Mouse (Mus musculus) kidney, embryonic 16.5 days (tissue): ENCODE data around the gene Gm44511. TPM values are rescaled to one million over a fixed set of nuclear protein-coding genes. Genes with fewer than 3 reads are reported as not detected.
"Not testable (repeated sequence)": the region's sequence is repeated elsewhere in the genome, so short reads cannot be mapped to it uniquely, and the experiment has no call there.

Source experiments
- ATAC-seq: fragments of 200-750 bp; cut with Nextera tagmentation; 2 replicates; pipeline ENCODE4 v1.8.0; 2017; ENCODE audit warnings: moderate TSS enrichment; ENCODE audit not compliant: low FRiP score, low TSS enrichment
- H3K27ac ChIP-seq: fragments of 300-500 bp; sonication (generic); 2 replicates; pipeline ENCODE4 v1.5.1; 2014; ENCODE audit warnings: low read length
- H3K27me3 ChIP-seq: fragments of 300-500 bp; sonication (generic); 2 replicates; pipeline ENCODE4 v1.6.1; 2014; ENCODE audit warnings: low read length, control low read depth, mixed read lengths; ENCODE audit not compliant: insufficient read depth
- H3K36me3 ChIP-seq: fragments of 300-500 bp; sonication (generic); 2 replicates; pipeline ENCODE4 v1.6.1; 2014; ENCODE audit warnings: low read length, control low read depth, mixed read lengths; ENCODE audit not compliant: insufficient read depth
- H3K4me1 ChIP-seq: fragments of 300-500 bp; sonication (generic); 2 replicates; pipeline ENCODE4 v1.6.1; 2014; ENCODE audit warnings: low read length, control low read depth, mixed read lengths; ENCODE audit not compliant: insufficient read depth
- H3K4me2 ChIP-seq: fragments of 300-500 bp; sonication (generic); replicated peaks from 2 replicates; pipeline ENCODE4 v1.6.1; 2014; ENCODE audit warnings: low read depth, low read length
- H3K4me3 ChIP-seq: fragments of 300-500 bp; sonication (generic); 2 replicates; pipeline ENCODE4 v1.5.1; 2014; ENCODE audit warnings: mild to moderate bottlenecking, low read length
- H3K9ac ChIP-seq: fragments of 300-500 bp; sonication (generic); replicated peaks from 2 replicates; pipeline ENCODE4 v1.6.1; 2014; ENCODE audit warnings: low read length
- H3K9me3 ChIP-seq: fragments of 300-500 bp; sonication (generic); 2 replicates; pipeline ENCODE4 v1.6.1; 2016; ENCODE audit warnings: low read length, control low read depth
- WGBS: fragments of 180-500 bp; shearing (Covaris S2); extraction: QIAGEN DNeasy Blood & Tissue Kit; methylation state at CpG from one replicate; pipeline ENCODE4 v1.1.7; 2014; 5-methylcytosine and 5-hydroxymethylcytosine counted together
- polyA plus RNA-seq: library from polyadenylated mRNA; unstranded; fragments of >200 nt; fragmentation: Nextera tagmentation; extraction: Ambion mirVana; gene quantifications from 2 replicates; pipeline ENCODE4 v1.2.1, GENCODE M21; 2015

Gene Gm44511
- polyA plus RNA-seq, 1 experiment from 2014 or later = not detected

DNA sequence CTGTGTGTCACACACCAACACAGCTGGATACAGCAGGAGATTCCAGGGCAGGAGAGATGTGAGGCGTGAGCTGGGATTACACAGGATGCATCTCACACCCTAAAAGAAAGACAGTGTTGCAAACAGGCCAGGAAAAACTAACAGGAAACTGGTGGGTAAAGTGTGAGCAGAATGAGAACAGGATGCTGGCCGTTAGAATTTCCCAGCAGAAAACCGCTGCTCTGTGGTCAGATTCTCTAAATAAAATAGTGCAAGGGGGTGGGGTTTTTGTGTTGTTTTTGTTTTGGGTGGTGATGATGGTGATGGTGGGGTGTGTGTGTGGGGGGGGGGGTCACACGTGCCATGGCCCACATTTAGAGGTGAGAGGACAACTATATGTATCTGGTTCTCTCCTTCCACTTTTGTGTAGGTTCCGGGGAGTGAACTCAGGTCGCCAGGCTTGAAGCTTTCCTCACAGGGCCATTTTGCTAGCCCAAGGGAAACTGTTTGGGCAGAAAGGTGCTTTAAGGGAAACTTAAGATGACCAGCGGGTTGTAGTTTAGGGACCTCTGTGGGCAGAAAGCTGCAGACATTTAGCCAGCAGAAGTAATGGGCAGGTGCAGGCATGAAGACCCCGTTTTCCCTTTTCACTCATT is 29.7 kb downstream of the Gm44511 start:
- Histone ChIP-seq H3K9ac (no peak overlapping the region), H3K4me2 (no peak overlapping the region), H3K4me1 (peaks cover 20% of the 10 kb centered on the region), H3K27ac (no peak overlapping the region), H3K36me3 (no peaks in the 10 kb centered on the region), H3K9me3 (no peaks in the 10 kb centered on the region), H3K27me3 (no peaks in the 10 kb centered on the region), H3K4me3 (no peak overlapping the region)
- WGBS = 75% methylated on average over 8 of the region's 8 CpGs
- ATAC-seq = no peak

DNA sequence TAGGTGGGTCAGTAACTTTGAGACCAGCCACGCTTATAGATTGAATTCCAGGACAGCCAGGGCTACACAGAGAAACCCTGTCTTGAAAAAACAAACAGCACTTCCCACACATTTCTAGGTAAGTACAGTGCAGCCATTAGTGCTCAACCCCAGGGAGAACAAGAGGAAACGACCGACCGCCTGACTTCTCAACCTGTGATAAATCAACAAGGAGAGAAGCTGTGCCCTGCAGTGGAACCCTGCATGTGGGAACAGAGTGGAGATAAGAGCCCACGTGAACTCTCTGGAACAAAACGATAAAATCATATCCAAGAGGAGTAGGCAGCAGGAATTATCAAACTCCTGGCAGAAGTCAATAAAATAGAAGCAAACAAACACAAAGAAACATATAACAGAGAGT is 32.4 kb downstream of the Gm44511 start:
- Histone ChIP-seq H3K27ac (peak overlapping the region; percentile 58; the same call in 1 of the 2 replicates), H3K4me2 (no peak overlapping the region), H3K4me3 (no peak overlapping the region), H3K9ac (no peak overlapping the region), H3K9me3 (no peaks in the 10 kb centered on the region), H3K27me3 (no peaks in the 10 kb centered on the region), H3K36me3 (no peaks in the 10 kb centered on the region), H3K4me1 (peaks cover 18% of the 10 kb centered on the region)
- no peak for ATAC-seq
- 5% methylated on average over 6 of the region's 6 CpGs for WGBS

GRCm38 (mm10) chr6:128790491-128790994 is 35.6 kb downstream of the Gm44511 start:
- not testable (repeated sequence) for ATAC-seq, H3K27ac ChIP-seq, H3K27me3 ChIP-seq, H3K4me2 ChIP-seq, H3K9me3 ChIP-seq, H3K9ac ChIP-seq, H3K4me1 ChIP-seq, H3K36me3 ChIP-seq, H3K4me3 ChIP-seq
- 77% methylated on average over 4 of the region's 4 CpGs for WGBS

DNA sequence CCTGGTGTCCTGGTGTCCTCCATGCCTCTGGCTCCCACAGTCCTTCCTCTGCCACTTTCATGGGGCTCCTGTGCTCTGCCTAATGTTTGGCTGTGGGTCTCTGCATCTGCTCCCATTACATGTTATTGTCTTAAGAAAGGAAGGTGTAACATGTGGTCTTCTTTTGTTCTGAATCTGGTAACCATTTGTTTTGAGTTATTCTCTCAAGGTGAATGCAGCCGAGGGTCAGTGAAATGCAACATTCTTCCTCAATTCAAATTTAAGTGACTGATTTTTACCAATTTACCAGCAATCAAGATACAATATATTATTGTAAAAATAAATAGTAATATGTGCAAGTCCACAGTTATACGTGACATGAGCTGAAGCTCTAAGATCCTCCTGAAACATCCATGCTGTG is 37.0 kb downstream of the Gm44511 start, which contains the start of gene Klrb1c:
Klrb1c (minus strand) TSS at position 101 of the 400 bp plus-strand sequence.
- 93% methylated on average over 2 of the region's 2 CpGs for WGBS
- Histone ChIP-seq H3K4me1 (peaks cover 8% of the 10 kb centered on the region), H3K4me3 (no peak within 1 kb of the TSS), H3K27ac (no peak within 1 kb of the TSS), H3K36me3 (no peaks in the 10 kb centered on the region), H3K27me3 (no peaks in the 10 kb centered on the region), H3K9me3 (no peaks in the 10 kb centered on the region), H3K9ac (no peak within 1 kb of the TSS), H3K4me2 (no peak within 1 kb of the TSS)
- no peak for ATAC-seq

- Histone ChIP-seq H3K4me2 (no peak overlapping the region), H3K4me3 (no peak overlapping the region), H3K36me3 (no peaks in the 10 kb centered on the region), H3K9me3 (no peaks in the 10 kb centered on the region), H3K9ac (no peak overlapping the region), H3K27me3 (no peaks in the 10 kb centered on the region), H3K27ac (no peak overlapping the region), H3K4me1 (peaks cover 4% of the 10 kb centered on the region; the same call in 1 of the 2 replicates)
- WGBS = 85% methylated on average over 1 of the region's 1 CpGs
- no peak for ATAC-seq
Observed at GRCm38 (mm10) chr6:128788517-128788916, 37.6 kb downstream of the Gm44511 start.

DNA sequence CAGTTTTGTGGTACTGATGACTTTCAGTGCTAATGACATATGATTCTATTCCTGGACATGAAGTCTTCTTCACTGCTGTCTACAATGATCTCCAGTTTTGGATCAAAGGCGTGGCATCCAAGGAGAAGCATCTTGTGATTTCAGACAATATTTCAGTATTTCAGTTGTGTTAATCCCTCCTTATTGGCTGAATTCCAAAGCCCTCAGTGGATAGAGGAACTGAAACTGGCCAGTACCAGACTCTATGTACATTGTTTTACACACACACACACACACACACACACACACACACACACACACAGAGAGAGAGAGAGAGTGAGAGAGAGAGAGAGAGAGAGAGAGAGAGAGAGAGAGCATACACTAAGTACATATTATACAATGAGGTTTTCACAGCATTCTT is 39.7 kb downstream of the Gm44511 start:
- not testable (repeated sequence) for H3K27ac ChIP-seq, H3K4me2 ChIP-seq, ATAC-seq, H3K27me3 ChIP-seq, H3K4me1 ChIP-seq, H3K9ac ChIP-seq, H3K36me3 ChIP-seq, H3K9me3 ChIP-seq, H3K4me3 ChIP-seq
- WGBS = 88% methylated on average over 1 of the region's 1 CpGs

GRCm38 (mm10) chr6:128769481-128770253 is 56.4 kb downstream of the Gm44511 start:
- ATAC-seq = peak; percentile 60; the same call in 1 of the 2 replicates
- H3K4me3 ChIP-seq = no peak overlapping the region
- peak overlapping the region; percentile 7; the same call in 1 of the 2 replicates for H3K27ac ChIP-seq
- no peaks in the 10 kb centered on the region for H3K27me3 ChIP-seq
- peak overlapping the region; percentile 18; the same call in 1 of the 2 replicates for H3K4me2 ChIP-seq
- no peaks in the 10 kb centered on the region for H3K36me3 ChIP-seq
- H3K9me3 ChIP-seq = peaks cover 16% of the 10 kb centered on the region
- H3K4me1 ChIP-seq = 0 out of 2 replicates have a peak, but pooled peaks cover 3% of the 10 kb centered on the region
- H3K9ac ChIP-seq = no peak overlapping the region
- 72% methylated on average over 10 of the region's 10 CpGs for WGBS

DNA sequence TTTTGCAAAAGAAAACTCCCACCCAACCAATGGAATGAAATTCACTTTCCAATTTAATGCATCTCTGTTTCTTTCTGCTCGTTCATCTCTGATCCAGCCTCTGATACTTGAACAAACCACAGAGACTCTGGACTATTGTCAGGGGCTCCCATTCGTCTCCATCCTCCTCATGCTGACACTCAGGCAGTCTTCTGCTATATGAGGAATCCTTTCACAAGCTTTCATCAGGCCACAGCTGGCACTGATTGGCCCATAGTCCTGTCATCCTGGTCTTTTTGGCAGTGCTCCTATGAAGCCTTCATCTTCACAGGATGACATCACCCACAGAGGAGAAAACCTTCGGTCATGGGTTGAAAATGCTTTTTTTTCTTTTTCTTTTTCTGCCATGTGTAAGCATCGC is 58.1 kb downstream of the Gm44511 start:
- H3K4me3 ChIP-seq = no peak overlapping the region
- 82% methylated on average over 4 of the region's 4 CpGs for WGBS
- H3K9me3 ChIP-seq = peaks cover 4% of the 10 kb centered on the region
- no peak overlapping the region for H3K9ac ChIP-seq
- H3K4me1 ChIP-seq = 0 out of 2 replicates have a peak, but pooled peaks cover 3% of the 10 kb centered on the region
- no peak for ATAC-seq
- H3K27ac ChIP-seq = no peak overlapping the region
- no peaks in the 10 kb centered on the region for H3K36me3 ChIP-seq
- no peaks in the 10 kb centered on the region for H3K27me3 ChIP-seq
- H3K4me2 ChIP-seq = no peak overlapping the region

GRCm38 (mm10) chr6:128766486-128767254 is 59.4 kb downstream of the Gm44511 start:
- not testable (repeated sequence) for H3K4me2 ChIP-seq, H3K27me3 ChIP-seq, H3K4me1 ChIP-seq, H3K9ac ChIP-seq, H3K27ac ChIP-seq, H3K36me3 ChIP-seq, H3K9me3 ChIP-seq, H3K4me3 ChIP-seq, ATAC-seq
- 65% methylated on average over 6 of the region's 6 CpGs for WGBS
